Mouse (Mus musculus) forebrain, embryonic 16.5 days (tissue): ENCODE results near the gene Ubr7. TPM values are rescaled to one million over a fixed set of nuclear protein-coding genes. Genes with fewer than 3 reads are reported as not detected.

ENCODE experiments used
- ATAC-seq: fragments of 200-750 bp; cut with Nextera tagmentation; 2 replicates; pipeline ENCODE4 v1.8.0; 2017; ENCODE audit warnings: mild to moderate bottlenecking, moderate library complexity
- H3K27ac ChIP-seq: fragments of 300-500 bp; sonication (generic); 2 replicates; pipeline ENCODE4 v1.5.1; 2014; ENCODE audit warnings: low read length, control low read depth
- H3K27me3 ChIP-seq: fragments of 300-500 bp; sonication (generic); replicated peaks from 2 replicates; pipeline ENCODE4 v1.6.1; 2014; ENCODE audit warnings: low read length; ENCODE audit not compliant: control insufficient read depth, insufficient read depth
- H3K36me3 ChIP-seq: fragments of 300-500 bp; sonication (generic); 2 replicates; pipeline ENCODE4 v1.6.1; 2014; ENCODE audit not compliant: control insufficient read depth, insufficient read depth
- H3K4me1 ChIP-seq: fragments of 300-500 bp; sonication (generic); replicated peaks from 2 replicates; pipeline ENCODE4 v1.6.1; 2014; ENCODE audit warnings: low read length; ENCODE audit not compliant: control insufficient read depth, insufficient read depth
- H3K4me2 ChIP-seq: fragments of 300-500 bp; sonication (generic); 2 replicates; pipeline ENCODE4 v1.6.1; 2014; ENCODE audit warnings: mild to moderate bottlenecking, low read length, control low read depth
- H3K4me3 ChIP-seq: fragments of 300-500 bp; sonication (generic); replicated peaks from 2 replicates; pipeline ENCODE4 v1.5.1; 2014; ENCODE audit warnings: mild to moderate bottlenecking, low read length, control low read depth
- H3K9ac ChIP-seq: fragments of 300-500 bp; sonication (generic); replicated peaks from 2 replicates; pipeline ENCODE4 v1.6.1; 2014; ENCODE audit warnings: low read depth, low read length, control low read depth
- H3K9me3 ChIP-seq: fragments of 300-500 bp; sonication (generic); 2 replicates; pipeline ENCODE4 v1.6.1; 2016; ENCODE audit warnings: low read length; ENCODE audit not compliant: control insufficient read depth
- WGBS: fragments of 180-500 bp; shearing (Covaris S2); extraction: QIAGEN DNeasy Blood & Tissue Kit; methylation state at CpG from one replicate; pipeline ENCODE4 v1.1.7; 2014; 5-methylcytosine and 5-hydroxymethylcytosine counted together
- polyA plus RNA-seq: library from polyadenylated mRNA; unstranded; fragments of >200 nt; fragmentation: Nextera tagmentation; extraction: Ambion mirVana; gene quantifications from 2 replicates; pipeline ENCODE4 v1.2.1, GENCODE M21; 2015

The Ubr7 gene
- polyA plus RNA-seq, 1 experiment from 2014 or later: 43.1 TPM

DNA sequence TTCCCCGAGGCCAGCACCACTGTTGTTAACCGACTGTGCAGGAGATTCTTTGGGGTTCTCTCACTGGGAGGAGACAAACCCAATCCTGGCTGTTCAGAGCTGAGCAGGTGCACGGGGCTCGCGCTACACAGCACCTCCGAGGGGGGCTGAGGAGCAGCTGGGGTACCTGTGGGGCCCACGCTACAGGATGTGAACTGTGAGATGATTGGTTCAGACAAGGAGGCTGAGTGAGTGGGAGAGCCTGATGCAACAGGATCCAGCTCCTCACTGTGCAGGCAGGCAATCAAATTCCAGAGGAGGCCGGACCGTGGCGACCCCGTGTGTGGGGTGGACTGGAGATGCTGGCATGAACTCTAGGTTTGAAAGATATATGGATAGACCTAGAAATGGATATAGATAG is 35.3 kb upstream of the Ubr7 start:
- no peak overlapping the region for H3K4me3 ChIP-seq
- no peaks in the 10 kb centered on the region for H3K9me3 ChIP-seq
- no peaks in the 10 kb centered on the region for H3K36me3 ChIP-seq
- no peak for ATAC-seq
- no peaks in the 10 kb centered on the region for H3K27me3 ChIP-seq
- H3K4me2 ChIP-seq: no peak overlapping the region
- WGBS: 54% methylated on average over 11 of the region's 11 CpGs
- no peak overlapping the region for H3K9ac ChIP-seq
- no peak overlapping the region for H3K27ac ChIP-seq
- peaks cover 4% of the 10 kb centered on the region; the same call in 1 of the 2 replicates for H3K4me1 ChIP-seq

- H3K27ac ChIP-seq: no peak overlapping the region
- no peaks in the 10 kb centered on the region for H3K27me3 ChIP-seq
- no peak overlapping the region for H3K9ac ChIP-seq
- no peaks in the 10 kb centered on the region for H3K36me3 ChIP-seq
- no peak overlapping the region for H3K4me2 ChIP-seq
- H3K4me1 ChIP-seq: peaks cover 4% of the 10 kb centered on the region; the same call in 1 of the 2 replicates
- 73% methylated on average over 8 of the region's 8 CpGs for WGBS
- no peak for ATAC-seq
- H3K9me3 ChIP-seq: no peaks in the 10 kb centered on the region
- H3K4me3 ChIP-seq: no peak overlapping the region
These were observed 34.8 kb upstream of the Ubr7 start for GRCm38 (mm10) chr12:102722966-102723365.

DNA sequence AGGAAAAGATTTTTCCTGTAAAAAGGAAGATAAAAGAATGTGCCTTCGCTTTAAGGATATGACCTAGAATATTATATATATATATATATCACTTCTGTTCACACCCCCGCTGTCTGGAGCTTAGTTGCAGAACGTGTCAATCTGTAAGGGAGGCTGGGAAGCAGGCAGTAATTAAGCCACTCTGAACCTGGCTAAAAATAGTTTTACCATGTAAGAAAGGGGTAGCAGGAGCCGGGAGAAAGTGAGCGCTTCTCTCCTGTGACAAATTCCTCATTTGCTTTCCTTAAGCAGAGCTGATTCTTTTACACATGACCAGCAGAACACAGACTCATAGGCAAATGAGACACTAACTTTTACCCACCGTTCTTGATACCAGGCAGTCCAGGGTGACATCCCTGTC is 33.9 kb upstream of the Ubr7 start:
- ATAC-seq: peak; percentile 59
- Histone ChIP-seq H3K9me3 (no peaks in the 10 kb centered on the region), H3K9ac (no peak overlapping the region), H3K36me3 (no peaks in the 10 kb centered on the region), H3K27ac (peak overlapping the region; percentile 43), H3K27me3 (no peaks in the 10 kb centered on the region), H3K4me2 (no peak overlapping the region), H3K4me3 (no peak overlapping the region), H3K4me1 (peaks cover 4% of the 10 kb centered on the region; the same call in 1 of the 2 replicates)
- 54% methylated on average over 6 of the region's 6 CpGs for WGBS

GRCm38 (mm10) chr12:102725146-102725545 is 32.6 kb upstream of the Ubr7 start:
- peaks cover 6% of the 10 kb centered on the region for H3K4me1 ChIP-seq
- H3K4me2 ChIP-seq: no peak overlapping the region
- H3K9me3 ChIP-seq: no peaks in the 10 kb centered on the region
- 92% methylated on average over 6 of the region's 6 CpGs for WGBS
- no peak overlapping the region for H3K9ac ChIP-seq
- no peak overlapping the region for H3K27ac ChIP-seq
- ATAC-seq: no peak
- H3K36me3 ChIP-seq: no peaks in the 10 kb centered on the region
- H3K27me3 ChIP-seq: no peaks in the 10 kb centered on the region
- H3K4me3 ChIP-seq: no peak overlapping the region

DNA sequence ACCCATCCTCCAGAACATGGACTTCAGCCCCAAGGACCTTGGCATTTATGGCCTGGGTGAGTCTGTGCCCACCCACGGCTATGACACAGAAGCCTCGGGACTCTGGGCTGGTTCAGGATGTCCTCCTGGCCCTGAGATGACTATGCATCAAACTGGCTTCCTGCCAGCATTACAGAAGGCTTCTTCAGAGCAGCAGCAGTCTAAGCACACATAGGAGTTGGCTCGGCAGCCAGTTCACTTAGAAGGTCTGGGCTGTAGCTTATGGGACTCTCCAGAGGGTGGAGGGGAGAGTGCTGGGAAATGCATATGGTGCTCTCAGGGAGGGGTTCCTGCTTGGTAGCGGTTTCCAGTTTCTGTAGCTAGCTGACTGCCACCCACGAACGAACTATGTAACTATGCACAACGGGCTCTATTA is 32.0 kb upstream of the Ubr7 start:
- Histone ChIP-seq H3K4me3 (no peak overlapping the region), H3K27me3 (no peaks in the 10 kb centered on the region), H3K36me3 (no peaks in the 10 kb centered on the region), H3K9me3 (no peaks in the 10 kb centered on the region), H3K9ac (no peak overlapping the region), H3K4me1 (peaks cover 12% of the 10 kb centered on the region), H3K27ac (no peak overlapping the region), H3K4me2 (no peak overlapping the region)
- WGBS: 71% methylated on average over 7 of the region's 7 CpGs
- ATAC-seq: no peak

DNA sequence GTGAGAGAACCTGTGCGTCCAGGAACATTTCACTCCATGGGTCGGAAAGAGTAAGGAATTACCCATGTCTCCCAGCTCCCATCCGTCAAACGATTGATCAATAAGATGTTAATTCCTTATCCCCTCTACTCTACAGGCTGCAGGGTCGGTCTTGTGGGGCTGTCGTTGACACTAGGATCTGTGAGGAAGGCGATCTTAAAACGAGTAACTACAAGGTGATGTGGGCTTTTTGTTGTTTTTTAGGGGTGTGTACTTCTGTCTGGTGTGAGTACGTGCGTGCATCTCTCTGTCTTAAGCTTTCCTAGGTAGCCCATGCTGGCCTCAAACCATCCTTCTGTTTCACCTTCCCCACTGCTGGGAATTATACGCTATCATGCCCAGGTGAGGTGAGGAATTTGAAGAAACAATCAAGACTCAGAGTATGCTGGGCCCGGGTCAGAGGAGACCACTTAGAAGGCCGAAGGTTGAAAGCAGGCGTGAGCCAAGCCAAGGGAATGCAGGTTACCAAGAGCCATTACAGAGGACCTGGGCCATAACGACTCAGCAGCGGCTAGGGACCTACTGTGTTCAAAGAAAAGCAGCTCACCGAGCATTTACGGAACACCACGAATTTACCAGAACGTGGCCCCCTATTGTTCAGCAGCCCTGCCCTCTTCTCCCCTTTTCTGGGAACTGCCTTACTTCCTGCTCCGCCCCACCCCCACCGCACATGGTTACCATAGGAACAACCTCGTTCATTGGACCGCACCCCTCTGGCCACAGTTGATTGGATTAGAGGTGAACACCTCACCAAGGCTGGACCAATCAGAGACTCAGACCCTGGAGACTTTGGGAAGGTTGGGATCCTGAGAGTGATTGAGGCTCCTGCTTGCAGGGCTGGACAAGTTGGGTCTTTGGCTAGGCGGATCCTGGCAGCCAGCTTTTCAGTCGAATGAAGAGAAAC is 27.6 kb upstream of the Ubr7 start:
- peak; percentile 97 for ATAC-seq
- Histone ChIP-seq H3K9ac (0 out of 2 replicates have a peak overlapping the region, but pooled peaks have one; percentile 20), H3K27ac (peak overlapping the region; percentile 86), H3K9me3 (no peaks in the 10 kb centered on the region), H3K27me3 (no peaks in the 10 kb centered on the region), H3K4me2 (peak overlapping the region; percentile 45), H3K36me3 (no peaks in the 10 kb centered on the region), H3K4me3 (peak overlapping the region; percentile 20), H3K4me1 (peaks cover 21% of the 10 kb centered on the region)
- 32% methylated on average over 26 of the region's 26 CpGs for WGBS

- peak overlapping the region; percentile 20 for H3K4me3 ChIP-seq
- H3K9ac ChIP-seq: 0 out of 2 replicates have a peak overlapping the region, but pooled peaks have one; percentile 20
- 14% methylated on average over 16 of the region's 16 CpGs for WGBS
- H3K9me3 ChIP-seq: no peaks in the 10 kb centered on the region
- H3K4me1 ChIP-seq: peaks cover 21% of the 10 kb centered on the region
- peak overlapping the region; percentile 45 for H3K4me2 ChIP-seq
- H3K27ac ChIP-seq: peak overlapping the region; percentile 86
- no peaks in the 10 kb centered on the region for H3K27me3 ChIP-seq
- H3K36me3 ChIP-seq: no peaks in the 10 kb centered on the region
- peak; percentile 66 for ATAC-seq
These were observed 26.8 kb upstream of the Ubr7 start for GRCm38 (mm10) chr12:102730798-102731619.

DNA sequence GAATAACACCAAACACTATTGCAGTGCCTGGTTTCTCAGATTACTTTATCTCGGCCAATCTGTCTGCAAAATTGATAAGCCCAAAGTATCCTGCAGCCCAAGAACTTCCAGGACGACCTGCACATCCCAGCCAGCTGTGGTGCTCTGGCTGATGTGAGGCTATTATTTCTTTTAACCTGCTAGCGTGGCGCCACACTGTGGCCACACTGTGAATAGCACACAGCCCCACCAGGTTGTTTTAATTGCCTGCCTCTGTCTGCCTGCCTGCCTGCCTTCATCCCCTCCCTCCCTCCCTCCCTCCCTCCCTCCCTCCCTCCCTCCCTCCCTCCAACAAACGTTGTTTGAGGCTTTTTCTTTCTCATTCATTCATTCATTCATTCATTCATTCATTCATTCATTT is 24.4 kb upstream of the Ubr7 start:
- no peaks in the 10 kb centered on the region for H3K27me3 ChIP-seq
- no peak overlapping the region for H3K9ac ChIP-seq
- H3K9me3 ChIP-seq: no peaks in the 10 kb centered on the region
- no peak overlapping the region for H3K4me3 ChIP-seq
- H3K4me1 ChIP-seq: peaks cover 21% of the 10 kb centered on the region
- no peak for ATAC-seq
- 14% methylated on average over 4 of the region's 5 CpGs for WGBS
- no peaks in the 10 kb centered on the region for H3K36me3 ChIP-seq
- H3K27ac ChIP-seq: no peak overlapping the region
- no peak overlapping the region for H3K4me2 ChIP-seq

GRCm38 (mm10) chr12:102739096-102739495 is 18.7 kb upstream of the Ubr7 start:
- ATAC-seq: no peak
- no peaks in the 10 kb centered on the region for H3K36me3 ChIP-seq
- 73% methylated on average over 5 of the region's 5 CpGs for WGBS
- no peaks in the 10 kb centered on the region for H3K9me3 ChIP-seq
- no peak overlapping the region for H3K4me2 ChIP-seq
- H3K4me1 ChIP-seq: peaks cover 12% of the 10 kb centered on the region
- no peak overlapping the region for H3K27ac ChIP-seq
- H3K27me3 ChIP-seq: no peaks in the 10 kb centered on the region
- no peak overlapping the region for H3K4me3 ChIP-seq
- H3K9ac ChIP-seq: no peak overlapping the region
